Mouse (Mus musculus) erythroid progenitor cell, adult 5-6 weeks (primary cell): ENCODE results near the gene Skor1. TPM values are rescaled to one million over a fixed set of nuclear protein-coding genes. Genes with fewer than 3 reads are reported as not detected.

Source experiments
- ATAC-seq: replicated peaks from 2 replicates; pipeline ENCODE4 v1.8.0; 2016; ENCODE audit warnings: moderate number of reproducible peaks, mild to moderate bottlenecking, moderate TSS enrichment, inconsistent platforms; ENCODE audit not compliant: poor library complexity, low FRiP score, severe bottlenecking
- total RNA-seq, 2 experiments: library from RNA; stranded (forward) in 1 of 2; stranded (reverse) in 1 of 2; fragments of 150-400 nt in 1 of 2; fragments of 186-747, 209-891 nt in 1 of 2; gene quantifications; 2 replicates each; pipeline versions ENCODE4 v1.2.3 to v1.2.4; 2015 to 2017; ENCODE audit warnings: low replicate concordance in 2 of 2

The Skor1 gene
- total RNA-seq (2015; ENCODE audit: low replicate concordance) = not detected in 2 replicates
- not detected in 2 replicates for total RNA-seq (2017; ENCODE audit: low replicate concordance)

DNA sequence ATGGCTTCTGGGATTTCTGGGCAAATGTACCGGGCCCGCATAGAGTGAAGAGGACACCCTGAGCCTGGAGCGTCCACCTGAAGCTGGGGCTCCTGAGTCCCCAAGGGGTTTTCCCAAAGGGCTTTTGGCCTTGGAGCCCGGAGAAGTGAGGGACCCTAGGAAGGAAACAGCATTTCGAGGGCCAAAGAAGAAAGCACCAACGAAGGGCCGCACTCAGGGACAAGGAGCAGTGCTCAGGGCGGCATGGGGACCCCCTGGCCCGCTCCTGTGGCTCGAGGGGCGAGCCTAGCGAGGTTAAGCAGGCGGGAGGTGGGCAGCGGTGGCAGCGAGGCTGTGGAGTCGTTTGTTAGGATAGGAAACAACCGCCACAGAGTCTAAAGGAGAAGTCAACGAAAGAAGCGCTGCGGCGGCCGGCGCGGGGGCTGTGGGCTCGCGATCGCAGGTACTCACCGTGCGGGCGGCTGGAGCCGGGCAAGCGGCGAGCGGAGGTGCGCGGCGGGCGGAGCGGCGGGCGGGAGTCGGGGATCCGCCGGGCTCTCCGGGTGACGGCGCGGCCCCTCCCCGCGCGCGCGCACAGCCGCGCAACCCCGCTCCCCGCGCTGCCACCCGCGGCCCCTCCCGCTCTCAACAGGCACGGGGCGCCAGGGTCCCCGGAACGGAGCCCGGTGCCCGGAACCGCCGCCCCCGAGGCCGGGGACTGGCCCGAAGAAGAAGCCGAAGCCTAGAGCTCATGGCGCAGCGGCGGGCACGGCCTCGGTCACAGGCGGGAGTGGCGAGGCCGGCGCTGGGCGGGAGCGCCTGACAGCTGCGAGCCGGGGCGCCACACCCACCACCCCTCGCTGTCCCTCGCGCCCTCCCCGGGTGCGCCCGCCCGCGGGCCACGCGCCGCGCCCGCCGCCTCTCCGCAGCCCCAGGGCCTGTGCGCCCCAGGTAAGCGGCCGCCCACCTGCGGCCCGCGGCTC, at the start of gene Skor1:
Gene Skor1 (minus strand): TSS at position 552 of the 962 bp plus-strand sequence.
- ATAC-seq = no peak

- ATAC-seq = no peak
Measured at GRCm38 (mm10) chr9:63197252-63197651, 48.5 kb upstream of the Skor1 start.

- ATAC-seq = no peak
Measured at GRCm38 (mm10) chr9:63196114-63196682, 47.4 kb upstream of the Skor1 start.

GRCm38 (mm10) chr9:63195523-63195922, 46.8 kb upstream of the Skor1 start:
- ATAC-seq = no peak

DNA sequence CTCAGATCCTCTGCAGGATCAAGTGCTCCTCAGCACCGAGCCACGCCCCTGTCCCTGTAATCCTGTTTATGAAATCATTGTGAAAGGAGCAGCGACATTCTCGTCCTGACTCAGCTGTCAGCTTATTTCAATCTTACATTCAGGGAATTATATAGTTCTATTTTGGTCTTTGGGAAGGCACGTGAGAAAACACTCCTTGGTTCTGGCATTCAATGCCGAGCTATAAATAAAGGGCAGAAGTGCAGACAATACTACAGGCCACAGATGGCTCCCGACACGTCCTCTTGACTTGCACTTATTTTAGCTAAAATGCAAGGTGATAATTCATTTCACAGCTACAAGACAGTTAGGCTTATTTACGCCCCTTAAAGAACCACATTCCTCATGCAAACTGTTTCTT, 46.0 kb upstream of the Skor1 start:
- ATAC-seq = no peak

- ATAC-seq = no peak
Measured at GRCm38 (mm10) chr9:63192809-63193208, 44.0 kb upstream of the Skor1 start.

DNA sequence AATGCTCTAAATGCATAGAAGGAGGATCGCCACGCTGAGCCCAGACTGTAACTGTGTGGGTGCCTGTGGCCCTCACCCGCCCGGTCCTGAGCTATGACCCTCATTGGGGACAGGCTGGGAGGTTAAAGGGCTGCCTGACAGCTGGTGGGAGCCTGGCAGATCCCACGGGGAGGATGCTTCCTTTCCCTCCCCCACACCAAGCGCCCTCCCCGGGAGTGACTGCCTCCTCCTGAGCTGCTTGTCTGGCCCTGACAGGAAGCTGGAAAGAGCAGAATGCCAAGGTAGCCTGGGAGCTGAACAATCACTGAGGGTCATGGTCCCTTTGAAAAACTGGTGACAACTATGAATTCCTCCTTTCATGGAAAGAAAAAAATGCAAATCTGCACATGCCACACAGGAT, 38.5 kb upstream of the Skor1 start:
- no peak for ATAC-seq

DNA sequence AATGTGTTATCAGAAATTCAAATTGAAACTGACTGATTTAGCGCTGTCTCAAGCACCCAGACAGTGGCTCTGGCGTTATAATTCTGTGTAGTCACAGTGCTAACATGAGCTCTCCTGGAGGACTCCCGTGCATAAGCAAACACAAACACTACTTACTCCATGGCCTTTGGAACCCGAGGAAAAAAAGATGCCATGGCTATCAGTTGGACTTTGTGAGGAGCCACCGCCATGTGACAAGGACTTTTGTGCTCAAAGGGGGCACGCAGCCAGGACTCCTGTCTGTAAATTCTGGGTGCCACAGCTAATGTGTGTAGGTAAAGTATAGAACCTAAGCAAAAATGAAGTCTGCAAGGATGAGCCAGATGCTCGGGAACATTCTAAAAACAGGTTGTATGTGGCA, 36.5 kb upstream of the Skor1 start:
- no peak for ATAC-seq

GRCm38 (mm10) chr9:63183864-63184263, 35.1 kb upstream of the Skor1 start:
- ATAC-seq = no peak

DNA sequence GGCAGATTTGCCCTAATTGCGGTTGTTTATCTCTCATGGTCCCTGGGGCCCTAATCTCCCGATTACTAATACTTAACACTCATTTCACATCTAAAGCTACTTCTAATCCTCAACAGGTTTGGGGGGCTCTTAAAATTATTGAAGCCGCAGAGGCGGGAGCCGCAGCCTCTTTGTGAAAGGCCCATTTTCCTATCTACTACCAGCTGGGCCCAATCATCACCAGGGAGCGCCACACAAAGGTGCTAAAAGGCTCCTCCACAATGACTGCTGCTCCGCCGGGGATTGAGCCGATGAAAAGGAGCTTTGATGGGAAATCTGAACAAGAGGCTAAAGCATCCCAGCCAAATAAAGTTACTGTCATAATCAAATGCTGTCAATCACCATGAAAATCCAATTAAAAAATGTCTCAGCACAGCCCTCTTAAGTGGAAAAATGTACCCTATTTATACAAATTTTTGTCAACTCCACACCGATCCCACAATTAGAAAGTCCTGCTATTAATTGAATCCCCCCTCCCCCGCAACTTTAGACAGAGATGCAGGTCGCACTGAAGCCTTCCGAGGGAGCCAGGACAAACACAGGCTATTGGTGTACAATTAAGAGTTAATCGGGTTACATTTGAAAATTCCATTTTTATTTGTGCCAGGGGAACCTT, 33.7 kb upstream of the Skor1 start:
- ATAC-seq = no peak

DNA sequence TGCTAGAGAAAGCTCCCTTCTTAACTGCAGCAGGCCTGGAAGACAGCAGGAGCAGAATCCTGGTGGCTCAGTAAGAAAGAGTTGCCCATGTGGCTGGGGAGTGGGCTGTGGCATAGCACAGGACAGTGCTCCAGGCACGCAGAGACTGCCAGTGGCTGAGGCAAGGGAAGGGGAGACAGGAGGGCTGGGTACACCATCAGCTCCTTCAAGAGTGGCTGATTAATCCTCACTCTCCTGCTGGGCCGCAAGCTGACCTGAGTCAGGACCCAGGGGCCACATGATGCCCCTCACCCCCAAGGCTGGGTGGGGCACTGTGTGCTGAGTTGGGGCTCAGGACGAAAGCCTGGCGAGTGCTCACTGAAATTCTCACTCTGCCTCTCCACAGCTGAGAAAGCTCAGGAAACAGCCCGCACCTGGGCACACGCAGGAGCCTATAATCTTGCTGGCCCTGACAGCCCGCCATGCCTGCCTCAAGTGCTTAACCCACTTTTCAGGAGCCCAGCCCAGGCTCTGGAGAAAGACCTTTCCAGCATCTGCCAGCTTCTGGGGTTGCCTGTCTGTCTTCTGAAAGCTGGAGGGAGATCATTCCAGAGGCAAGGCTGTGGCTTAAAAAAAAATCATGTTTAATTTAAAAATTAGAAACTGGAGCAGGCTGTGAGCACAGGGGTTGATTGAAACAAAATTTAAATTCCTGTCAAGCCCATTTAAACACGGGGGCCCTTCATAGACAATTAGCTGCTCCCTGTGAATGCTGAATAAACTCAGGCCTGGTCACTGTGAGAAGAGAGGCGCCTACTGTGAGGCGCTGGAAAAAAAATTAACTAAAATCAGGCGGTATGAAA, 32.8 kb upstream of the Skor1 start:
- no peak for ATAC-seq

DNA sequence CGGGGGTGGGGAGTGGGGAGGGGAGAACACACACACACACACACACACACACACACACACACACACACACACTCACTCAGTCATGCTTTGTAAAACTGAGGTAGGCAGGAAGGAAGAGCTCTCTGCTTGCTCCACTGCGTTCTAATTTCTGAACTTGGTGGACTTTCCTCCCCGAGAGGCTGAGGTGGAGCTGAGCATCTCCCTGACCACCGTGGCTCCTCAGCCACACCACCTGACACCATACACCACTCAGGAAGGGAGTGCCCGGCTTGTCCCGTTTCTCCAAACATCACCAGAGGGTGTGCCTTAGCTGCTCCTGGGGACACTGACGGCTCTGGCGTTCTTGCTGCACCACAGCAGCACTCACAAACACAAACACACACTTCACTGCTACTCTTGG, 29.5 kb upstream of the Skor1 start:
- no peak for ATAC-seq

- ATAC-seq = no peak
Measured at GRCm38 (mm10) chr9:63174001-63174721, 25.4 kb upstream of the Skor1 start.

DNA sequence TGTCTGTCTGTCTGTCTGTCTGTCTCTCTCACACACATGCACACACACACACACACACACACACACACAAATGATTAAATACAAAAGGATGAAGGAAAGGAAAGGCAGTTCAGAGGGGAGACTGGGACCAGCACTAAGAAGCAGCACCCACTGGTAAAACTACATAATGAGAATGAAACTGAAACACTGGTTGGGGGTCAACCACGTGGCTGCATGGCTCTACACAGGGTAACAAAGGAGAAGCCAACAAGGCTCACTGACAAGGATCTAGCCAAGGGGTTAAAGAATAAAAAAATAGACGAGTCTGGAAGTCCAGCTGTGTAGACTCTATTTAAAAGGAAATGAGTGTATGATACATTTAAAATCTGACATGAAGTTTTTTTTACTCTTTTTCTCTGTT, 23.2 kb upstream of the Skor1 start:
- ATAC-seq = no peak

DNA sequence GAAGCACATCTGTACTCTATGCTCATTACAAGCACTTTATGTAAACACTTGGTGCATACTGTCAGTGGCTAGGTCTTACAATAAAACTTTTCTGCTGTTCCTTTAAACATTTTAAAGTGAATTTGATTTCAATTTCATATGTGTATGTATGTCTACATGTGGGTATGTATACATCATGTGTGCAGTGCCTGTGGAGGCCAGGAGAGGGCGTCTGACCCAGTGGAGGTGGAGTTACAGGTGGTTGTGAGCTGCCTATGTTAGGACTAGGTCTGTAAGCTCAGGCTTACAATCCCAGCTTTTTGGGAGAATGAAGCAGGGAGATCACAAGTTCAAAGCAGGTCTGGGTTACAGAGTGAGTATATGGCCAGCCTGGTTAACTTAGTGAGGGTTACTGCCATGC, 20.4 kb upstream of the Skor1 start:
- ATAC-seq = no peak

GRCm38 (mm10) chr9:63165070-63165469, 16.3 kb upstream of the Skor1 start:
- no peak for ATAC-seq

- no peak for ATAC-seq
Measured at GRCm38 (mm10) chr9:63163756-63164155, 15.0 kb upstream of the Skor1 start.

GRCm38 (mm10) chr9:63151949-63152348, 3.2 kb upstream of the Skor1 start:
- no peak for ATAC-seq
